ENCODE assay signal across 18 mouse cellular contexts in the genomic region with DNA sequence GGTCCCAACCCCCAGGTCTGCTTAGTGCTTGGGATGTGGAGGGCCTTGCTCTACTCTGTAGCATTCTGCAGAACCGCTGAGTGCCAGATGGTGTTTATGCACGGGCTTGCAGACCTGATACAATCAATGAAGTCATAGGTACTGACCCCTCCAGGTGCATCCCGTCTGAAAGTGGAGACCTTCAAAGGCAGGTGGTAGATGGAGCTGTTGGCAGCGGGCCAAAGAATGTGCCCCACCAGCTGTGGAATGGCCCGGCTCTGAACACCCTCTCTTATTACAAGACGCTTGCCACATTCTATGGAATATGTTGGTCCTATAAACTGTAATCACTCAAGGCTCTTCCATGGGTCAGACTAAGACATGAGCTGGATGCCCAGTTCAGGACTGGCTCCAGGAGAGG.
DNase-seq lines count a peak whose midpoint lies in the region; ATAC-seq lines count a peak whose summit lies in the region.
"Had no signal": no experiment of that assay in that cellular context is flagged by ENCODE, and none has a peak within 500 bp of the region (broad histone marks: within the 10 kb centered on the region; RNA-seq: fewer than 3 reads in every experiment).

No protein-coding gene starts in this region.

- intact Hi-C loops in gastrocnemius, postnatal 14 days (cut with DNase I; ENCODE audit: low total_unique reads): no loop called here

- no peak overlapping the region for H3K9ac ChIP-seq in embryonic facial prominence, embryonic 12.5 days
- no peak overlapping the region for H3K9ac ChIP-seq in limb, embryonic 13.5 days
- H3K9ac ChIP-seq: forebrain, embryonic 15.5 days; midbrain, embryonic 15.5 days; neural tube, embryonic 12.5 days had no signal

- peaks cover 23% of the 10 kb centered on the region for H3K4me1 ChIP-seq in embryonic facial prominence, embryonic 12.5 days
- H3K4me1 ChIP-seq in limb, embryonic 13.5 days: peaks cover 67% of the 10 kb centered on the region
- H3K4me1 ChIP-seq: forebrain, embryonic 15.5 days; midbrain, embryonic 15.5 days; neural tube, embryonic 12.5 days had no signal

- 0 out of 2 replicates have a peak overlapping the region, but pooled peaks have one; percentile 27 for H3K27ac ChIP-seq in embryonic facial prominence, embryonic 12.5 days
- peak overlapping the region; percentile 52; the same call in 1 of the 2 replicates for H3K27ac ChIP-seq in limb, embryonic 13.5 days
- H3K27ac ChIP-seq: forebrain, embryonic 15.5 days; midbrain, embryonic 15.5 days; neural tube, embryonic 12.5 days had no signal

- DNase-seq in embryo, embryonic 11.5 days (ENCODE audit: low read depth, low spot score): peak; percentile 43
- no peak for DNase-seq in embryo, embryonic 10 days (ENCODE audit: low spot score)
- DNase-seq in kidney, postnatal 4 days: peak; percentile 46 to 61
- no peak for DNase-seq in kidney, adult 11 months
- DNase-seq in gastrocnemius, postnatal 14 days: no peak
- no peak for DNase-seq in right cerebral cortex, postnatal 25 days
- DNase-seq: adrenal gland, postnatal 10 days; cerebellum, adult 9-11 months; gastrocnemius, postnatal 10 days; lung, postnatal 4 days; right cerebral cortex, postnatal 4 days; thymus, postnatal 36 days had no signal

- WGBS in embryonic facial prominence, embryonic 12.5 days: 26% methylated on average over 6 of the region's 6 CpGs
- WGBS in limb, embryonic 13.5 days: 14% methylated on average over 6 of the region's 6 CpGs

- no peaks in the 10 kb centered on the region for H3K27me3 ChIP-seq in embryonic facial prominence, embryonic 12.5 days
- no peaks in the 10 kb centered on the region for H3K27me3 ChIP-seq in limb, embryonic 13.5 days
- H3K27me3 ChIP-seq: forebrain, embryonic 15.5 days; midbrain, embryonic 15.5 days; neural tube, embryonic 12.5 days had no signal

- H3K36me3 ChIP-seq in embryonic facial prominence, embryonic 12.5 days: no peaks in the 10 kb centered on the region
- no peaks in the 10 kb centered on the region for H3K36me3 ChIP-seq in limb, embryonic 13.5 days
- H3K36me3 ChIP-seq: forebrain, embryonic 15.5 days; midbrain, embryonic 15.5 days; neural tube, embryonic 12.5 days had no signal

- no peaks in the 10 kb centered on the region for H3K9me3 ChIP-seq in embryonic facial prominence, embryonic 12.5 days
- no peaks in the 10 kb centered on the region for H3K9me3 ChIP-seq in limb, embryonic 13.5 days
- H3K9me3 ChIP-seq: forebrain, embryonic 15.5 days; midbrain, embryonic 15.5 days; neural tube, embryonic 12.5 days had no signal

- H3K4me3 ChIP-seq in embryonic facial prominence, embryonic 12.5 days: no peak overlapping the region
- H3K4me3 ChIP-seq in limb, embryonic 13.5 days: no peak overlapping the region
- H3K4me3 ChIP-seq: forebrain, embryonic 15.5 days; midbrain, embryonic 15.5 days; neural tube, embryonic 12.5 days had no signal

- peak; percentile 84 for ATAC-seq in embryonic facial prominence, embryonic 12.5 days (ENCODE audit: insufficient number of reproducible peaks, insufficient read depth, low FRiP score, low TSS enrichment)
- ATAC-seq in limb, embryonic 13.5 days (ENCODE audit: low FRiP score, low read depth): peak; percentile 87
- ATAC-seq: forebrain, embryonic 15.5 days; midbrain, embryonic 15.5 days had no signal

- H3K4me2 ChIP-seq in embryonic facial prominence, embryonic 12.5 days (replicated peaks): no peak overlapping the region
- no peak overlapping the region for H3K4me2 ChIP-seq in limb, embryonic 13.5 days (replicated peaks)
- H3K4me2 ChIP-seq: forebrain, embryonic 15.5 days; liver, embryonic 11.5 days; midbrain, embryonic 15.5 days; neural tube, embryonic 12.5 days had no signal

Comparison
In these comparisons a context has a peak if more than half of its experiments do, and no peak if none do; other contexts are left out.
1. DNase-seq: peak in embryo, embryonic 11.5 days (single experiment) and kidney, postnatal 4 days (2 of 2); none in embryo, embryonic 10 days (single experiment), kidney, adult 11 months (single experiment), gastrocnemius, postnatal 14 days (single experiment) and right cerebral cortex, postnatal 25 days (single experiment).